Mouse (Mus musculus) CH12F3 (cell line): Measurements from ENCODE around the gene Rab40c.

Experiments used
- in situ Hi-C: fragments of 300-500 bp; cut with MboI; formaldehyde crosslinking; loops from 2 replicates; pipeline ENCODE4 v1.14.3; 2020; ENCODE audit warnings: low sequenced_read_pairs

Gene Rab40c

DNA sequence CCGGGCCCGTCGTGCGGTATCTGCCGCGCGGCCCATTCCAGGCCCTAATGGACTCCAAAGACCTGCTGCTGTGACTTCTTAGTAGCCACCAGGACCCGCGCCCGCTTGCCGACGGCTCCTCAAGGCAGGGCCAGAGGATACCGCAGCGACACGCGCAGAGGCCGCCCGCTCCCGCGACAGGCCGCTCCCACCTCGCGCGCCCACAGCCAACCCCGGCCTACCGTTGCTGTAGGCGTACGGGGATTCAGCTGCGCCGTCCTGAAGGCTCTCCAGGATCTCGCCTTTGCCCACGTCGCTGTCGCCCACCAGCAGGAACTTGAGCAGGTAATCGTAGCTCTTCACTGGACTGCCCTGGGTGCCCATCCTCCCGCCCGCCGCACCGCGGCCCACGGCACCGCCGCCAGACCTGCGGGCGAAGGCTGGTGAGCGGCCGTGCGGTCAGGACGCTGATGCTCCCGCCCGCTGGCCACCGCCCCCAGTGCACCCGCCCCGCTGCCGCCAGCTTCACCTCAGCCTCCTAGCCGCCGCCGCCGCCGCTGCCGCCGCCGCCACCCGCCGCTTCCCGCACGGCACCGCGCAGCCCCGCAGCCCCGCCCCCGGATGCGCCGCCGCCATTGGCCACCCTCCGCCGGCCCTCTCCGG is at the start of gene Rab40c:
TSS of gene Rab40c (minus strand) at position 584 of the 642 bp plus-strand sequence.
- in situ Hi-C loops = no loop called here

DNA sequence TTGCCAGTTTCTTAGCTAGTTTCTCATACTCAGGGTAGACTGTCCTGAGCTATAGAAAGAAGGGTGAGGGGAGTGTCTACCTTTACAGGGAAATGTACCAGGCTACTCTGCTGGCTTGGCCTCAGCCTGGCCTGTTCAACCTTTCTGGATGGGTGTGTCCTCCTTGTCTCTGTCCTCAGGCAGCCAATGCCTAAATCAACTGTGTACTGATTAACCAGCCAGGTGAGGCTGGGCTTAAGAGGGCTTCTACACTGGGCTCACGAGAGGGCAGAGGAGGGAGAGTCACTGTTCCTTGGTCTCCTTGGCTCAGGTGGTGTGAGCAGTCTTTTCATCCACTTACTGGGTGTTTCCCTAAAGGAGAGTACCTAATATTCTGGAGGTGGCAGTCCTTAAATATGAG is 48.6 kb upstream of the Rab40c start:
- in situ Hi-C loops = no loop called here

DNA sequence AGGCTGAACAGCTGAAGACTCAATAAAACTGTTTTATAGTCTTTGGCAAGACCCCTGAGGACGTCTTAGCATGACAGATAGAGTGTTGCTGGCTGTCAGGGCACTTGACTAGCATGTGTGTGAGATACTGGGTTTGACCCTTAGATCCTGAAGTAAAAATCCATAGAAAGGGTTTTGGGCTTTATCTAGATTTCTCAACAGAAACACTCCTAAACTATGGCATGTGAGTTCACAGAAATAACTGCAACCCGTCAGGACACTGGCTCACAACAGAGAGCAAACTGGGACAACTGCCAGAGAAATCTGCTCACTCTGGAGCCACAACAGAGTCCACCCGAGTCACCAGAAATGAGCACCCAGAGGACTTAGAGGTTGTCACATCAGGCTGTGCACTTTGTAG is 48.1 kb upstream of the Rab40c start:
- in situ Hi-C loops = no loop called here

DNA sequence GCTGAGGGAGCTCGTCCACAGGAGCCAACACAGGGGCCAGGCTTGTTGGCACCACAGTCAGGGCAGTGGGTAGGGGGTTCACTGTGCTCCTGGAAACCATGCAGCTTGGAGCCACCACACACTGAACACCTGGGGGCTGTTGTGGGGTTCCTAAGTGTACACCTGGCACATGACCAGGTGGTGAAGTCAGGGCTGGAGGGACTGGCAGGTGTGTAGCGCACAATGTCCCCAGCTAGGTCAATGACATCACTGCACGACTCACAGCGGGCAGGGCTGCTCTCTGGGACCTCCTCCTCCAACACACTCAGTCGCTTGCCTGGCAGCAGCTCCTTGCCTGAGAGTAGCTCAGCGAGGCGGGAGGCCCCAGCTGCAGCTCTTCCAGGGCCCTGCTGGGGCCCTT is 44.7 kb upstream of the Rab40c start:
- in situ Hi-C loops = no loop called here

DNA sequence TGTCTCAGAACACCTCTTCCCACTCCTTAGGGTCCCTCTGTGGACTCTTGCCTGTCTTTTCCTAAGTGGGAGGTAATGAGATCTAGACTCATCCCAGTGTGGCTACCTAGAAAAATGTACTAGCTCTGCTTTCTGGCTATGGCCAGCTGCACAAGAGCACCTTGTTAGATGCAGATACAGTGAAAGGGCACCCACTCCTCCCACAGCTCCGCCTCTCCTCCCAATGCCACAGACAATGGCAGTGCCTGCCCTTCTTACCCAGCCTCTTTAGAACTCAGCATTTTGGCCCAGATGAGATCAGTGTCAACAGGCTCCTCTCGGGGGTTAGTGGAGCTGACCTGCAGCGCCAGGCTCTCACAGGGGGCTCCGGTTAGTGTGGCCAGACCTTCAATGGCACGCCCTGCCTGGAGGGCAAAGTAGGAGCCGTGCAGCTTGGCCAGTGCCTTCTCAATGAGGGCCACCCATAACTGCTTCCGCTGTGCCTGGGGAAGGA is 42.9 kb upstream of the Rab40c start:
- in situ Hi-C loops = no loop called here

DNA sequence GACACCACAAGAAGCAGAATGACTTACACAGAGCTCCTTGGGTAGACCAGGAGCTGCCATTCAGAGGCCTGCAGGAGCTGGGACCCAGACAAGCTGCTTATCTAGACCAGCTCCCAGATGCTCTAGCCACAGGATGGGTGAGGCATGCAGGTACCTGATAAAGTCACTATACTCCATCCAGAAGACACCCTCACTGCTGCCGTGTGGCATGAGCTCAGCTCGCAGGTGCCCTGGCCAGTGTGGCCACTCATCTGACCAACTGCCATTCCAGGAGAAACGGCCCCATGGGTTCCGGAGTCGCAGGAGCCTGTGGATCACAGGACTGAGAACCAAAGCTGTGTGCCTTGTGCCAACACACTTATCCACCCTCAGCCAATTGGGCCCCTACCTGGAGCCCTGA is 42.0 kb upstream of the Rab40c start:
- in situ Hi-C loops = no loop called here

DNA sequence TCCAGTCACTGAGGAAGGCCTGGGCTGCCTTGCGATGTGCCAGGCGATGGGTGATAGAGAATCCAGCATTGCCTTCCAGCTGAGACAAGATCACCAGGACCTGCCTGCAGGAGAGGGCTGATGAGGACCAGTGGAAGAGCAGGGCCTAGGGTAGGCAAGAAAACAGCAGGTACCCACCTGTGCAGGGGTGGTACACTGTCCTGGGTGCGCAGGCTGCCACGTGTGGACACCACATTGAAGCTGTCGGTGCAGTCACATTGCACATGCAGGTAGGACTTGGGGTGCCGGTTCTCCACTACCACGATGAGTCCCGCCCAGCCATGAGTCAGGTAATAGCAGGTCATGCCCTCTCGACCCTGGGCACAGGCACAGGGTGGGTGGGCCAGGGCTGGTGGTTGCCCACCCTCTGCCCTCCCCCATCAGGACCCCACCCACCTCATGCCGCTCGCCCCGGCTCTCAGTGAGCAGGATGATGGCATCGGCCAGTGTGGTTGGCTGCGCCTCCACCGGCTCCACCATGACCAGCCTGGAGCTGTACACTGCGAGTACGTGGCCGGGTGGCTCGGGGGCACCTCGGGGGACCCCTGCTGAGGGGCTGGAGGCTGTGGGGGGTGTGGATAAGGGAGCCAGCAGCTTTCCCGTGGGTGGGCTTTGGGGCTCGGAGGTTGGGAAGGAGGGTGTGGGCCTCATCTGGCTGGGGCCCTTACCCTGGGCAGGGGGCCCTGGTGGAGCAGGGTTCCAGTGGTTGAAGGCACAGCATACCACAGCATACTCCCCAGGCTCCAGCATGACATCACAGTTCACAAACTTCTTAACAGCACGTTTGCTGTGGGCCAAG is 40.3 kb upstream of the Rab40c start:
- in situ Hi-C loops = no loop called here

DNA sequence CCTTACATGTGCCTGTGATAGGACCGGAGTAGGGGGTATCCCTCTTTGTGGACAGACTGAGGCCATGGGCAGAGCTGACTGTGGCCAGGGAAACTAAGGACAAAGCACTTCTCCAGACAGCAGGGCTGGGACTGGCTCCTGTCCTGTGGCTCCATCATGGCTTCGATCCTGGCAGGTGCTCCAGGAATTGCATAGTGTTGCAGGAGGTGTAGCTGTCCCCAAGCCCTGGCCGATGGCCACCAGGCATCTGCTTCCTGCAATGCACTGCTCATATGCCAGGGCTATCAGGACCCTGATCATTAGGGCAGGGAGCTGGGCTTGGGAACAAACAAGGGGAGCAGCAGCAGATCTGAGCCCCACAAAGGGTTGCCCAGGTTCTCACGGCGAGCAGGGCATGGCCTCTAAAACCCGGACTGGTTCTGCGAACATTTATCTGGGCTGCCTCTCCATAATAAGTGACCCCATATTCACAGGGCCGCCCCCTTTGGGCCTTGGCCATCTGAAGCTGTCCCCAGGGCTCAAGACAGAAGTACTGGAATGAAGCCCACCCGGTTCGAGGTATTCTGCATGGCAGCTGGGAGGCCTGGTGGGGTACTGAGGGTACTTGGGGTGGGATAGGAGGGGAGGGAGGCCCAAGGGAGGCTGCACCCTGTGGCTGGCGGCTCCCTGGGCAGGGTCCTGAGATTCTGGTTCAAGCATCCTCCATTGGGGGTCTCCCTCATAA is 39.4 kb upstream of the Rab40c start:
- in situ Hi-C loops = no loop called here

DNA sequence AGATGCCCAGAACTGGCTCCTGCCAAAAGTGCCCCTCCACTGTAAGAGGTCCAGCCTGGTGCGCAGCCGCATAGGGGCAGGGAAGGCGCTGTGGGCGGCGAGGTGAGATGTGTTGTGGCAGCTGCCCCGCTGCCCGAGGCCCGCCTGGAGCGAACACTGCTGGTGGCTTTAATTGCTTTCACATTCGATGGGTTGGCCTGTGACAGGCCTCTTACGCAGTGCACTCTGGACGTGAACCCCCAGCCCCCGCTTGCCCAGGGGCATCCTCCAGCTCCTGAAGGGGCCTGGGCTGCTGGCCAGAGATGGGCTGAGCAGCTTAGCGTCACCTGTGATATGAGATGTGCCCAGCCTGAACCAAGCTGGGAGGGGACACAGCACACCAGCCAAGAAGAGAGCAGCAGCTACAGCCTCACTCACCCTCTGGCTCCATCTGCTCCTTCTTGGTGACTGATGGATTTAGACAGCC is 38.1 kb upstream of the Rab40c start:
- in situ Hi-C loops = no loop called here

DNA sequence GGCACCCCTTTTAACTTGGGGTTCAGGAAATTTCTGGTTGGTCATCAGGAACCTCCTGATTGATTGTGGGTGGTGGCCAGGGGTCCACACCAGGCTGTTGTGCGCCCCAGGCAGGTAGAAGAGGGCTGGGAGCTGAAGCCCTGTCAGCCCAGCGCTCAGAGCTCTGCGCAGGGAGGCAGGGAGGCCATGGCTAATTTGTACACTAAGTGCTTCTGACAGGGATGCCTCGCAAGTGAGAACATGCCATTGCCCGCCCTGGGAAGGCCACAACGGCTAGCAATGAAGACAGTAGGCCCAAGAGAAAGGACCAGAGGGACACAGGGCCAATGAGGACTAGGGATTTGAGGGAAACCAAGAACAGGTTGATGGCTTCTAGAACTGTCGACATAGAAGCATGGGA is 37.1 kb upstream of the Rab40c start:
- in situ Hi-C loops = no loop called here

DNA sequence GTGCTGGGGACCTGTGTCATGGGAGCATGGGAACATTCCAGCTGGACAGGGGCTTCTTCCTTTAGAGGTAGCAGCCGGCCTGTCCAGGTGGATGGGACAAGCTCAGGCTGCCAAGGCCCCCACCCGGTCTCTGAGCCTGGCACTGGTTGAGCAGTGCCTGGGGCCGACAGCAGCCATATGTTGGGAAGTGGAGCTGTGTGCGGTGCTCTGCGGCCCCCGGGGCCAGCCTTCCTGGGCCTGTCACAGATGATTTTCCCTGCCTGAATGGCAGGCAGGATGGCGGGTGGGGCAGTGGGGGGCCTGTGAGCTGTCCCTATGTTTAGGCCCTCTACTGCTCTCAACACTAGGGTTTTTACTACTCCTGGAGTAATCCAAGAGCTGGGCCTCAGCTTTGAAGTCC is 36.7 kb upstream of the Rab40c start:
- in situ Hi-C loops = no loop called here

DNA sequence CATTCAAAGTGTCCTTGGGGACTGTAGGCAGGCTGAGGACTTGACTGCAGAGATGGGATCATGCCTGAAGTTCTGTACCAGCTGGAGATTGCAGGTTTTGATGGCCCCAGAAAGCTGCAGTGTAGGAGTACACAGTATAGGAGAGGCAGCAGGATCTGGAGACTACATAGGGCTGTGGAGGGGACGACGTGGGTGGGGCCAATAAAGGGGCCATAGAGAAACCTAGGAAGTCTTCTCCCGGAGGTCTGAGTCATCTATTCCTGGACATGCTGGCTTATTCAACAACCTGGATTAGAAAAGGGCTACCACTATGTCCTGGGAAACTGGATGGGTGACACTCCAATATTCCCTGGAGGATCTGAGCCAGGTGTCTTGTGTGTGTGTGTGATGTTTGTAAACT is 36.2 kb upstream of the Rab40c start:
- in situ Hi-C loops = no loop called here

DNA sequence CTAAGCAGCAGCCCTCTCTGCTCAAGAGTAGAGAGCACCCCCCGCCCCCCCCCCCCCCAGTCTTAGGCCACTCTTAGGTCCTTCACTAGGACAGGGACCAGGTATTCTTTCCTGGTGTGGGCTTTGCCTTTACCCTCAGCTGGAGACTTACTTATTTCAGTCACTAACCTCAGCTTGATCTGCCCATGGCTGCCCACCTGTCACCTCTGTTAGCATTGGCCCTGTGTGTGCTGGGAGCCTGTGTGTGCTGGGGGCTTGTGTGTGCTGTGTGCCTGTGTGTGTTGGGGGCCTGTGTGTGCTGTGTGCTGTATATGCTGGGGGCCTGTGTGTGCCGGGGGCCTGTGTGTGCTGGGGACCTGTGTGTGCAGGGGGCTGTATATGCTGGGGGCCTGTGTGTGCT is 35.1 kb upstream of the Rab40c start:
- in situ Hi-C loops = no loop called here

DNA sequence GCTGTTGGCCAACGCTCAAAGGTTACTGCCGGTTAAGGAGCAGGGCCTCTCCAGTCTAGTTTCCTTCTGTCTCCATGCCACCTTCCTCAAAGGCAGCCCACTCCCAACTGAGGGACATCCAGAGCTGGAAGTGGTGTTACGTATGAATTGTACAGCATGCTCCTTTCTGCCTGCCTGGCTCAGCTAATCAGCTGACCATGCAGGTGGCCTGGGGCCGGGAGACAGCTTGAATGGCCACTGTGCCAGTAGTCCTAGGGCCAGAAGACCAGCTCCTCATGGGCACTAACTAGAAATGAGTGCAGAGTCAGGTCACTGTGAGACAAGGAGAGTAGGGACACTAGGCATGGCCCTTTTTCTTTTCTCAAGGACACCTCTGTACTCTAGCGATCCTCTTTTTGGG is 33.6 kb upstream of the Rab40c start:
- in situ Hi-C loops = no loop called here

DNA sequence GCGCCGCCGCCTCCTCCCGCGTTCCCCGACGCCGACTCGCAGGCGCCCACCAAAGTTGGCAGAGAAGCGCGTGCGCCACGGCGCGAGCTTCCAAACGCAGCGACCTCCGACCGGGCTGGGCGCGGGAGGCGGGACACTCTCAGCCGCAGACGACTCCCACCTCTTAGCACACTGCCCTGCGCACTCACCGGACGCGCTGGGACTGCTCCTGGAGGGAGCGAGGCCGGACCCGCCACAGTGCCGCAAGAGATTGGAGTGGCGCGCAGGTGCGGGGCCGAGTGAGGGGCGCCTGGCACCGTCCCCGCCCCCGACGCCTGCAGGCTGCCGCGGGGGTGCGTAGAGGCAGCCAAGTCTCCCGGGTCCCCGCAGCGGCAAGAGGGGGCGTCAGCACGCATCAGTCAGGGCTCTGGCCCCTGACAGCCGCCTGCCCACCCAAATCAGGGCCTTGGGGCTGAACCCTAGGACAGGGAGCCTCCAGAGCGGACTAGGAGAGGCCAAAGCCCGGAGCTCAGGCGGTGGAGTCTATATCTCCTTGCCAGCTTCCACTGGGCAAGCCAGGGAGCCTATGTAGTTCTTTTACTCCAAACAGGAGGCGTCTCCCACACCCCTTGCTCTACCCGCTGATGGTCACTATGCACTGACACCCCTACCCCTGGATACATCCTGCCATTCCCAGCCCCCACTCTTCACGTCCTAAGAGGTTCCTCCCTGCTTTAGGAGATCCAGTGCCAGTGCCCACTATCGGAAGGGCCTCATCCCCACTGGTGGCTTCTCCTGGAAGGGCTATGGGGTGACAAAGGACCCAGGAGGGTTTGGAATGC is 32.5 kb upstream of the Rab40c start, which contains the start of gene A930017K11Rik:
TSS of gene A930017K11Rik (minus strand) at position 763 of the 821 bp plus-strand sequence.
- in situ Hi-C loops = no loop called here

DNA sequence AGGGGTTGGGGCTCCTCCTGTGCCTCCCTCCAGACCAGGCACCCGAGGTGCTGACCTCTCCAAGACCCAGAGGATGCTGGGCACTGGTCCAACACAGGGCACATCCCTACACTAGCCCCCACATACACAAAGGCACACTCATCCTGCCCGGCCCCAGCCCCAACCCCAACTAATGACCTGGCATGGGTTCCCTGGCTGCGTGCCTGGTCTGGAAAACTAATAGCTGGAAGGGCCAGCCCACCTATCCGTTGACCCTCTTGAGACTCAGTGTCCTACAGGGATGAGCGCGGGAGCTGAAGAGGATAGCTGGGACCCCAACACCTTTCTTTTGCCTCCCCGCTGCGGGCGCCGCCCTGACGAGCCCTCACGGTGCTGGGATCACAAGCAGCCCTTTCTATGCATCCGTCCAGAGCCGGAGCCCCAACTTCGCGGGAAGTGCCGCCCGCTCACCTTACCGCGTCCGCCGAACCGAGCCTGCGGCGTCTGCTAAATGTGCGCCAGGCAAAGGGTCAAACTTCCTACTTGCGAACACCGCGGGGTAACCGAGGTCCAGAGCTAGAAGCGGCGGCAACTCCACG is 31.8 kb upstream of the Rab40c start:
- in situ Hi-C loops = no loop called here

DNA sequence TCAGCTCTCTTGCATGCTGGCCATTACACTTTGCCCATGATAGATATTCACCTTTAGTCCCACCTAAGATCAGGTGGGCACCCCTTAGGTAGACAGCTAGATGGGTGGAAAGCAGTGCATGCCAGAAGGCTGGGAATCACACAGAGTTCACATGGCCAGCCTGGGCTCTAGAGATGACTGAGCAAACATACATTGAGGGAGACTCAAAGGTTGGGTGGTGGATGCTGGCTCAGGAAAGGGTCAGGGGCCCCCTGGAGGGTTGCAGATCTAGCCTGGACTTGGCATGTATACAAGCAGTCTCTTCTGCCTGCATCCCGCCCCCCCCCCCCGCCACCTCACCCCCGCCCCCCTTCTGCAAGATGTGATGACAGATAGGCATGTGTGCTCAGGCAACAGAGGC is 31.2 kb upstream of the Rab40c start:
- in situ Hi-C loops = no loop called here

DNA sequence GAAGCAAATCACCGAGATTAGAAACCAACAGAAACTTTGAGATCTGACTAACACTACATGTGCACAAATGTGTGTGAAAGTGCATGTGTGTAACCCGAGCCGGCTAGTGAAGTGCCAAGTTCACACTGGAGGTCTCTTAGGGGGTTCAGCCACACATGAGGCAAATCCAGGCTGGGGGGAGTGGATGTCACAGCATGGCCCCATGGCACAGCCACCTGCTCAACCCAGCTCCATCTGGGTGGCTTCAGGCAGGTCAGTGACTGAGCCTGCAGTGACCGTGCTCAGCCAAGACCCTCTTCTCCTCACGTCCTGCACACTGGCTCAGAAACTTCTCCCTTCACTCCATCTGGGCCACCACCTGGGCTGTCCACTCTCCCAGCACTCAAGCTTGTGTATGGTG is 30.5 kb upstream of the Rab40c start:
- in situ Hi-C loops = no loop called here

DNA sequence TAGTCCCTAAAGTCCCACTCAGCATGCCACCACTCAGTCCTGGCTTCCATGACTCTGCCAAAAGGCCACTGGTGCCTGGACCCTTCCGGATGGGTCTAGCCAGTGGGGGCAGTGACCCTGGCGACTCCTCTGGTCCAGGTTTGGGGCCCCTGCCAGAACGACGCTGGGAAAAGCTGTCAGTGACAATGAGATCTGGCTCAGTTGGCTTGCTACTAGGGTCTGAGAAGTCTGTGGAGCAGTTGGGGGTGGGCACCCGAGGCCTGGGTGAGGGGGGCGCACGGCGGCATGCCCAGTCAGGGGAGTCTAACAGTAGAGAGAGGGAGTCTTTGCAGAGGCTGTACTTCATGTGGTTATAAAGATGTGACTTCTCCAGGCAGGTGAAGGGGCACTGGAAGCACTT is 28.5 kb upstream of the Rab40c start:
- in situ Hi-C loops = no loop called here

DNA sequence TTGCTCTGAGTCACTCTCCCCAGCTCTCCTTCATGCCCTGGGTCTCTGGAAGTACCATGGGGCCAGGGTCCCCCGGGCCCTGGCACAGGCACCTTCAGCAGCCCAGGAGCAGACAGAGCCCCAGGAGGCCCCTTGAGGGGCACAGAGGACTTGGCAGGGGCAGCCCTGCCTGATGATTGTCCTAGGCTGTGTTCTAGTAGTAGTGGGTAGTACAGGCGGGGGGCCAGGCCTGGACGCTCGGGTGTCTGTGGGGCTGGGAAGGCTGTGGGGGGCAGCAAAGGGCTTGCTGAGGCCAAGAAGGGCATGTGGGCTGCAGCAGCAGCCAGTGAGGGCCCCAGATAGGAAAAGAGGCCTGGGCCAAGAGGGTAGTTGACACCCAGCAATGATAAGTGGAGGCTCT is 28.0 kb upstream of the Rab40c start:
- in situ Hi-C loops = no loop called here
